Mouse (Mus musculus) 416B (cell line): ENCODE measurements at regions not wholly inside any gene's neighbourhood (a gene's known extent, or its start where the extent isn't known, plus 50 kb on each side); places are given as distances from the start of the nearest gene placed in this dataset.

Source experiments
- DNase-seq: peaks from one replicate; pipeline ENCODE4 v3.0.0; 2011; ENCODE audit warnings: low read depth

DNA sequence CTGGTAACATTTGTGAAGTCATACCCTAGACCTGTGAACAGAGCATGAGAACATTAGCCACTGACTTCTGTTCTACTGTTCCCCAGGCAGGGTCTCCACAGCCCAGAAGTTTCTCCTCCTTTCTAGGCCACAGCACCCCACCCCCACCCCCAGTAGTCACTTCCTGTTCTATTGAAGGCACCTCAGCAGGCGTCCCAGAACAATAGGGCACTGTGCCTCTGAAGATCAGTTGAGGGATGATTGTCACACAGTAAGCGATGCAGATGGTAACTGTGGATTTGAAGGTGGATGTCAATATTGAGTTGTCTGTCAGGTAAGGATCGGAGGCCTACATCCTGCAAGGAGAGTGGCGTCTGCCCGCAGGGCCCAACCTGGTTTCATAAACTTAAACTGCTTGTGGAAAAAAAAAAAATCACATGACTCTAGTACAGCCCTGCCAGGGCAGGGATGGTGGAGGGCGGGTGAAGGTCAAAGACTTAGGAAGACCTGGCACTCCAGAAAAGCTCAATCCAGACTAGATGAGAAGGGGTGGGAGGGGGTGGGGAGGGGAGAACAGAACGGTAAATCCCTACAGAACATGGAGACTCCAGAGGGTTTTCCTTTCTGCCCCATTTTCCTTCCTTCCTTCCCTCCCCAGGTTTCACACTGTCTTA lies 103.1 kb upstream of the Rybp start:
- DNase-seq = no peak

DNA sequence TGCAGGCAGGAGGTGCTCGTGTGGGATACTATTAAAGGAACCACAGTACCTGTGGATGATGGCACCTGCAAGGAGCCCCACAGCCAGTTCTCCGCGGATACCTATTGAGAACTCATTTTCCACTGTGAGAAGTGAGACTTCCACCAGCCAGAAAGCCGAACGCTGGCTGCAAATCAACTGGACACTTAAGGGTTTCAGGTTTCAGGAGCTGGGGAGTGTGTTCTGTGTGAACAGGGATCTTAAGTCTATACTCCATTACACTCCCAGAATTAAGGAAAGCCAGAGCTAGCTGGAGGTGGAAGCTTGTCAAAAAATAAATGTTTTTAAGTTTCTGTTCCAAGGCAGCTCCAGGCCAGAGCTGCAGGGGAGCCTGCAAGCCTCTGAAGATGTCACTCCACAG lies 99.8 kb upstream of the Rybp start:
- DNase-seq = no peak

DNA sequence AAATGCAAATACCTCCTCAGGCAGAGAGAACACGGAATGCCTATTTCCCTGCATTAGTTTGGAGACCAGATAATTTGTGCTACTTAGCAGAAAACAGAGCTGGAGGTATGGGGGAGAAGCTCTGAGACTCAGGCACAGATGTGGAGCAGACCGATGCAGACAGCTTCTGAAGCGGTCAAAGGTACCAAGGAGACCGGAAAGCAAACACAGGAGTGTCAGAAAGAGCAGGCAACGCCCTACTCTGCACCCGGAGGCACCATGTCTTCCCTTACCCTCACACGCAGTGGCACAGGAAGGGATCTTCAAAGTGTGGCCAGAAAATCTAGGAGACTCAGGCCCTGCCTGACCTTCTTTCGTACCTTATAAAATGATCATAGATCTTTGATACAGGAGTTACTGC lies 98.4 kb upstream of the Rybp start:
- no peak for DNase-seq

DNA sequence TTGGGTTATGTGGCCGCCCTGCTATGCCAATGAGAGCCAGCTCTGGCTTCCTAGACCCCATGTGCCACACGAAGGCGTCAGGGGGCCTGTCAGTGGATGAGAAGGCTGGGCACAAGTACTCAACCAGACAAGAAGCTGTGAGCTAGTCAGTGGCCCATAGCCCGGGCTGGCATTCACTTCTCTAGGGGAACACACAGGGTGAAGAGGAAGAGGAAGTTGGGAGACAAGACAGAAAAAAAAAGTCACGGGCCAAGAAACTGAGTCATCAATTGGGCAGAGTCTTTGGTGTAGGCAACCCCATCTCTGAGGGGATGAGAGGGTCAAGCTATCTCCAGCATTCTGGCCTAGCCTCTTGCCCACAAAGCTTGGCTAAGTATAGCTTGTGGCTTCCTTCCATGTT lies 93.8 kb upstream of the Rybp start:
- DNase-seq = peak; percentile 82

DNA sequence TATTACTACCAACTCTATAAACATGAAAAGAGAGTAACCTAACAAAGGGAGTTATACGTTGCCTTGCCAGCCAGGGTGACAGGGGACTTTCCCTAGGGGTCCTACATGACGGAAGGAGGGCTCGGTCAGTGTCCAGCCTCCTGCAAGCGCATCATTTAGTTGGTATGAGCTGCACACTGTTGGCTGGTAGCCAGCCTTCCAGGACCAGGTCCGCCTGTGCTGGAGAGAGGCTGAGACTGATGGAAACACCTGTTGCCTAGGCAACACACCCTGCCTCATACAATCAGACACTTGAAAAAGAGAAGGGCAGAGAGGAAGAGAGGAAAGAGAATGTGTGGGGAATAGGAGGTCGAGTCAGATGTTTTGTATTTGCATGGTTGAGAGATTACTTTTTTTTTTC lies 93.3 kb upstream of the Rybp start:
- DNase-seq = no peak

DNA sequence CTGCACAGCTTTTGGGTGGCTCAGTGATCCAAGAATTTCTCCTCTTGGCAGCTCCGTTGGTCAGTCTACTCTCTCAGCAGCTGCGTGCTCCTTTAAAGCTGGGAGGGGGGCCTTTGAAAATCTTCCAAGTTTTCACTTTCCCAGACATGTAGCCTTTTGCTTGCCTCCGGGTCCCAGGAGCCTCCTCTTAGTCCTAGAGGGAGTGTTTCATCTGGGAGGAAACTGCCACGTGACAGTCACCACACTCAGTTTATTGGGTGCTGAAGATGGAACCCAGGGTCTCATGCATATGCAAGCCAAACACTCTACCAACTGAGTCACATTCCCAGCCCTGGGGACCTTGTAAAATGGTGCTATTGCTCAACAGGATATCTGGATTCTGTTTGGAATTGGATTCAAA lies 92.5 kb upstream of the Rybp start:
- DNase-seq = no peak

DNA sequence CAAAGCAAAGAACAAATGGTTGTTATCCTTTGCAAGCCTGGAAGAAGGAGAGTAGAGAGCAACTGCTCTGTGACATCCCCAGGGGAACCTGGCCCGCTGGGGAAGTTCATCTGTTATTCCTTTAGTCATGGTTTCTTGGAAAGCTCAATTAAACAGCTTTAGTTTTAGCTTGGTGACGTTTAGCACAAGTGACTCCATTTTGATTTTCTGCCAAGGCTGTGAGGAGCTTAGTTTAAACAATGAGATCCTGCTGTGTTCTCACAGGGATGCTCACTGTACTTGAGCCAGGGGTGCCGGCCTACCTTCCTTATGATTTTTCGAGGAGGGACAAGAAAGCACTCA lies 91.2 kb upstream of the Rybp start:
- no peak for DNase-seq

DNA sequence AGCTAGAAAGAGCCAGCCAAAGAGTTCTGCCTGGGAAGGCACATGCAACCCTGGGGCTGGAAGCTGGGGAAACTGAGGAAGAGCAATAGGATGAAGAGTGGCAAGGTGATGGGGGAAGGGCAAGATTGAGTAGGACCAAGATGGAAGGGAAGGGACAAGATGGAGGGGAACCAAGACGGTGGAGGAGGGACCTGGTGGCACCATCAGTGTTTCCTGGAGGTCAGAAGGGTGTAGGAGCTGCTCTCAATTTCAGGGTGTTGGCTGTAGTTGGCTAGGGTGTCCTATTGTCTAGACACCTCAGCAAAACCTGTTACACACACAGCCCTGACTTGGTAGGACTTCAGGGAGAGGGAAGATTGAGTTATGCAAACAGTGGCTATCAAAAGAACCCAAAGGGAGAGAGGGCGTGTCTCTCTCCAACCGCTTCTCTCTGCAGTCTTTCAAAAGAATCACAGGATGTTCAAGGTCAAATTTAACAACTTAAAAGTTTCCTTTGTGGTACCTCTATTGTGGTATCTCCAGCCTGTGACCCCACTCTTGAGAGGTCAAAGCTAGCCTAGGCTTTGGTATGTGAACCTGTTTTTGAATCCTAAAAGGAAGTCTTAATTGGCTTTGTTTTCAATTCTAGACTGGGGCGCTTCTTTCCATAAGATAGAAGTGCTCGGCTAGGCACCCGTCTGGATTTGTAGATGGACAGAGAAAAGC lies 90.7 kb upstream of the Rybp start:
- peak; percentile 5 for DNase-seq

DNA sequence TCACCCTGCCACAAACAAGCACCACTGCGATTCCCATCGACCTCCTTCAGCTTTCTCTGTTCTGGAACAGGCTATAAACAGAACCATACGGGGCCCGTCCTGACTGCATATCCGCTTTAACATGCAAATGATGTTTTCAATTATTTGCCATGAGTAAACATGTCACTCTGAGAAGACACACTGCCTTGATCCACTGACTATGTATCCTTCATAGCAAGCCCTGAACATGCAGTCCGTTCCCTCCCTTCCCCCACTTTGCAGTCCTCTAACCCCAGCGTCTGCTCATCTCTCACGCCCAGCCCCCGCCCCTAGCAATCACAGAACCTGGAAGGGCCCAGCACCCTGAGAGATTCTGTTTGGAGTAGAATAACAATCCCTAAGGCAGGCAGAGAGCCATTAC lies 89.4 kb upstream of the Rybp start:
- DNase-seq = no peak

DNA sequence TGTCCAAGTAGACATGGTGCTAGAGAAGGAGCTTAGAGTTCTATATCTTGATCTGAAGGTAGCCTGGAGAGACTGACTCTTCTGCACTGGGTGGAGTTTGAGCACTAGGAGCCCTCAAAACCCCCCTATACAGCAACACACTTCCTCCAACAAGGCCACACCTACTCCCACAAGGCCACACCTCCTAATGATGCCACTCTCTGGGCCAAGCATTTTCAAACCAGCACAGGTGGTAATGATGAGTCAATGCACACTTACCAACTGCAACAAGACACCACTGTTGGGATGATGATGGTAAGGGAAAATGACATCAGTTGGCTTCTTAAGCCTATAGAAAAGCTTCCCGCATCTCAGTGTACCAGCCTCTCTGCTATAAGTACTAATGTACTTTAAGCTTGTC lies 83.5 kb upstream of the Rybp start:
- DNase-seq = peak; percentile 27

DNA sequence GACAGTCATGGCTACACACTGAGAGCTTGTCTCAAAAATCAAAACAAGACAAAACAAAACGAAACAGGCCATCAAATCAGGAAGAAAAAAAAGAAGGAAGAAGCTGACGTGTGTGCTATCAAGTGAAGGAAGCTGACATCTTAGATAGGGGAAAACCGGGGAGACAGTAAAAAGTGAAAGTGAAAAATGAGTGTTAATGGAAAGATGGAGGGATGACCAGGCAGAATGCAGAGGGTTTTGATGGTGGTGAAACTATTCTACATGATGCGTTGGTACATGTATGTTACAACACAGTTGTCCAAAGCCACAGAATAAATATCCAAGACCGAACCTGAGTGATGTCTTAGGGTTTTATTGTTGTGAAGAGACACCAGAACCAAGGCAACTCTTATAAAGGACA lies 83.1 kb upstream of the Rybp start:
- DNase-seq = peak; percentile 20

DNA sequence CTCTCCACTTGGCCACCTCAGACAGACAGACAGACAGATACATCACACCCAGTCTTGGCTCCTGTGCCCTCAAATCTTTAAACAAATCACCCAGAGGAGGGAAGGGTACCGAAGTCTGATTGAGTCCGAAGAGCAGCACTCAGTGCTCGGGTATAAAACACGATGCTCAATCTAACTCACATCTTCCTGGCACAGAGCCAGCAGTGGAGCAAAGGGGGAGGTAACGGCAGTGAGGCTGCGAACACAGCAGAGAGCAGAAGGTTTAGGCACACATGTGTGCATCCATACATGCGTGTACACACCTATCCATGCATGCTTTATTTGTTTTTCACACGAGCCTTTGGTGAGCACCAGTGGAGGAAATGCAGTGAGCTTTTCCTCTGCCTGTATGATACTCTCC lies 78.9 kb upstream of the Rybp start:
- no peak for DNase-seq

DNA sequence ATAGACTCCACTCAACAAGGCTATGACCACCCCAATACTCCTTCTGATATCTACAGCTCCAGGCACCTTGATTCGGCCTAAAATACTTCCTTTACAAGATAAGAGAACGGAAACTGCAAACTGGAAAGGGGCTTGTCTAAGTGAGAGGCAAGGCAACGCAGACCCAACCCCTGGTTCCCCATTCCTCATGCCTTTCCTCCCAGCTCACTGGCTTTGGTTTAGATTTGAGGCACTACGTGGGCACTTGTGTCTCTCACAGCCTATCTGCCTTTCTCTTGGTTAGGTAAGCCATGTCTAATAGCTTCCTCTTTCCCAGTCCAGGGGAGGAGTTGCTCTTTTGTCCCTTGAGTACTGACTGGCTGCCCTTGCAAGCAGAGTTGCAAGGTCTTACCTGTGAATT lies 78.5 kb upstream of the Rybp start:
- peak; percentile 64 for DNase-seq

DNA sequence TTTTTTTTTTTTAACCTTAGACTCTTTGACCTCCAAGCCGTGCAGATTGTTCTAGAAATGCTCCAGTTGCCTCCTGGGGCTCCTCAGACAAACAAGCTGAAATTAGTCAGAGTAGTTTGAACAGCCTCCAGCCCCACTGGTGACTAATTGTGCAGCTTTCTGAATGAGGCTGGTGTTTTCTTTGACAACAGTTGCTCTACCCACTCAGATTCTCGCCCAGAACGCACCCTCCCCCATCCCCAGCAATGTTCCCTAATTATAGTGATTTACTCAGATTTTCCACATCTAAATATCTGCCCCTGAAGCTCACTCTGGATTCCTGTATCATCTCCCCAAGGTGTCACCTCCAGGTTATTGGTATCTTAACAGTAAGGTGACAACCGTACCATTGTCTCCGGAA lies 76.4 kb upstream of the Rybp start:
- no peak for DNase-seq

DNA sequence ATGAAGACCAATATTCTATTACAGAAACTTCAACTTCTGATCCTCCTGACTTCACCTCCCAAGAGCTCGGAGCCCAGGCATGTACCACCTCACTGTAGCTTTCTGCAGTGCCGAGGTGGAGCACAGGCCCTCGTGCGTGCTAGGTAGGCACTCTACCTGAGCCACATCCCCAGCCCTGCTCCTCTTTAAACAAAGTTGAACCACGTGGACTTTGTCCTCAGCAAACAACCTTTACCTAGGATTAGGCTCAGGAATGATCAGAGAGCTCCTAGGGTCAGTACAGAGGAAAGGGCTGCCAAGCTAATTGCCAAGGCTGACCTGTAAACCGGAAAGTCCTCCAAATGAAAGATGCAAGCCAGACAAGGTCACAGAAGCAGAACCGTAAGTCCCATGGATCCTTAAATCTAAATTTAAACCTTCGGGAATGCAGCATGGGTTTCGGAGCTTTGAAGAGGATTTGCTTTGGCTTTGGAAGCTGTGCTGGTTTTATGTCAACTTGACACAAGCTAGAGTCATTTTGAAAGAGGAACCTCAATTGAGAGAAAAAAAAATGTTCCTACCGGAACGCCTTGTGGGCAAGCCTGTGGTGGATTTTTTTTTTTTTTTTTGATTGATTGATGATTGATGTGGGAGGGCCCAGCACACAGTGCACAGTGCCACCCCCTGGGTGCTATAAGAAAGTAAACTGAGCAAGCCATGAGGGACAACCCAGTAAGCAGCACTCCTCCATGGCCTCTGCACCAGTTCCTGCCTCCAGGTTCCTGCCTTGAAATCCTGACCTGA lies 69.5 kb upstream of the Rybp start:
- peak; percentile 25 for DNase-seq

DNA sequence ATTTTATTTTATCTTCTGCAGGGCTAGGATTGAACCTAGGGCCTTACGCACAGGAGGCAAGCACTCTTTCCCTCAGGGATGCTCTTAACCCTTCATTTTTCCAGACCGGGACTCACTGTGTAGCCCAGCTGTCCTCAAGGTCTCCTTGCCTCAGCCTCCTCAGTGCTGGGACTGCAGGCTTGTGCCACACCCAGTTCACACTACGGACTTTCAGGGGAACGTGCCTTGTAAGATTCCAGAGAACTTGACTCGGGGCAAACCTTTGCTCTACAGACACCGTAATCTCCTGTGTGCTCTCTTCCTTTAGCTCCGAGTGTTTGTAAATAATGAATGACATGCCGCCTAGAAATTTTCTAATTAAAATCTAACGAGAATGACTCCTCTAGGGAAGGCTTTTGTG lies 68.6 kb upstream of the Rybp start:
- no peak for DNase-seq

DNA sequence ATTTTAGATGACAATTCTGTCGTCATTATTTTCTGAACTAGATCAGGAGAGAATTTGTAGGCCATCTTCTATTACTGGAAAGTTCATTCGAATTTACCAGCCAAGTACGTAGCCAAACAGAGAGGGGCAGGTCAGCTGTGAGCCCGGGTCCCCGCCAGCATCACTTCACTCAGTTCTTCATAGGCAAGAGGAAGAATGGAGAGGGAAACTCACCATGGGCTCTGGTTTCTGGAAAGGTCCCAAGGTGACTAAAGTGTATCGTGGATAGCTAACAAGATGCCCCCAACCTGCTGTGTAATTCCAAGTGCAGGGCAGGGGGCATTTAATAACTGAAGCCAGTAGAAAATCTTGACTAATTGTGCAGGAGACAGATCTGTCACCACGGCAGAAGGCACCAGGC lies 60.2 kb upstream of the Rybp start:
- no peak for DNase-seq

DNA sequence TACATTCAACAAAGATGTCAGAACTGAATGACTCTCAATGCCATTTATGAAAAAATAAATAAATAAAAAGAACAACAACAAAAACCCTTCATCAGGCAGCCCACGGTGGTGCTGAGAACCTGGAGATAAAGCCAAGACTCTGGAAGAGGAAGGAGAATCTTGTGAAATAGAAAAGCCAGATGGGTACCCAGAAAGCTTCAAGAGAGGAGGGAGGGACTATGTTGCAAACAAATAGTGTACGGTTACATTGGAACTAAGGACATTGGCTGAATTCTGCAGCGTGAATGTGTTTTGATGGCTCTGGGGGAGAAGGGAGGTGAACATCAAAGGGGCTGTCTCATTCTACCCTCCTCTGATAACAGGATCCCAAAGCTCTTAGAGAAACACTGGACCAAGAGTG lies 57.8 kb upstream of the Rybp start:
- no peak for DNase-seq

DNA sequence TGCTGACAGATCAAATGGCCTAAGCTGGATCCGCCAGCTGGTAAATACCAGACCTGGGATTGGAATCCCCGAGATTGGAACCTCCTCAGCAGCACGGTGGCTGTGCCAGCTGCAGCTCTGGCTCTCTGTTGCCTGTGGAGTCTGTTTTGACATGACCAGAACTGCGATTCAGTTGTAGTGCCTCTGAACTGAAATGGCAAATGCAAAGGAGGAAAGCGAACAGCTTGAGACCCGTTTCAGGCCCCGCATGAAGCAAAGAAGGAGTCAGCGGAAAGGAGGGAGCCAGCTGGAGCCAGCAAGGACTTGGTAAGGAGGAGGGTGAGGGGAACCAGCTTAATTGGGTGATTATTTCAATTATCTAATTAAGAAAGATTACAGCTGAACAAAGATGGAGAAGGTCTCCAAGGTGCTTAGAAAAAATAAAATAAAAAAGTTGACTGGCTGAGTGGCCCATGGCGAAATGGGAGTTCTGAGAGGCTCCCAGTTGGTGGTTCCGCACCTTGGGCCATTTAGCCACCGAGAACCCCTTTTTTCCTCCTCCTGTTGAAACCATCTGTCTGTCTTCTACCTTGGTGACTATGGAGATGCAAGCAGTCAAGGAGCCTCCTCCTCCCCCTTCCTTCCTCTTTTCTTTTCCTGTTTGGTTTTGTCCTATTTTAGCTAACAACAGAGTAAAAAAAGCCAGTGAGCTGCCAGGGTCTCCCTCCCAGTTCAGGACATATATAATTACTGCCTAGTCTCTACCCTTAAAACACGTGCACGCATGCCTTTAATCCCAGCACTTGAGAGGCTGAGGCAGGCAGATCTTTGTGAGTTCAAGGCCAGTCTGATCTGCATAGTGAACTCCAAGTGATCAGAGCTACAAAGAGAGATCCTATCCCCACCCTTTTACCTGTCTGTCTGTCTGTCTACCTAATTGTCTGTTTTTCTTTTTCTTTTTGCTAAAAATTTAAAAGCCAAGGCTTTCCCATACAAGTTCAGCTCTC lies 54.3 kb upstream of the Rybp start:
- peak; percentile 61 for DNase-seq

DNA sequence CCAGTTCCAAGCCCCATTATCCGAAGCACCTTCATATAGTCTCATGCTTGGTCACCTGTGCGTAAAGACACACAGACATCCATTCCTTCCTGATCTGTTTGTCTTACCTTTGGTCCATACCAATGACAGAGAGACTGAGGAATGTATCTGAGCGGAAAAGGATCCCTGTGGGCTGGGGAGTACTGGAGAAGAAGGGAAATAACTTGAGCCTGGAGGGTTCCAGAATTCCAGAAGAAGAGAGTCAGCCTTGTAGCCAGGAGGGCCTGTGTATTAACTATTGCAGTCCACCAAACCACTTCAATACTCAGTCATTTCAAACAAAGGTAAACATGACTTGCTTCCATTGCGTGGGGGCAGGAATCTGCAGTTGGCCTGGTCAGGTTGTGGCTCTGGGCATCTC lies 51.0 kb upstream of the Rybp start:
- DNase-seq = no peak
